ENCODE assay signal across 8 mouse cellular contexts in the genomic region with DNA sequence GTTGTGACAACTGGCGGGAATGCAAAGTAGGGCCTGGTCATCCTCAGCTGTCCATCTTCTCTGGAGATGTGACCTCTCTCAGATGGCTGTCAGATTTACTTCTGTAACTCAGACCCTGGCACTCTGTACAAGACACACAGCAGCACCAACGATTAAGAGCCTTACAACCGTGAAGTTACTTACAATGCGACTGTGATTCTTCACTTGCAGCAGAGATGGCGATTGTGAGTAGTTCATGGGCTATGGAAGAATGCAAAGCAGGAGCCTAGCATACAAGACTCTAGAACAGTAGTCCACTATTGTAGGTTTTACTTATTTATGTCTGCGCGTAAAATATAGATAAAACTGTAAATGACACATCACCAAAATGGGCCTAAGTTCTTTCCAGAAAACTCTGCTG. TPM values are rescaled to one million over a fixed set of nuclear protein-coding genes. Genes with fewer than 3 reads are reported as not detected.
A peak's percentile ranks its signal among the peaks of the same experiment; 100 is the strongest.
DNase-seq lines count a peak whose midpoint lies in the region; ATAC-seq and TF ChIP-seq lines count a peak whose summit lies in the region.

No protein-coding gene starts in this region.

- ATAC-seq in erythroblast, adult 5-6 weeks (replicated peaks; ENCODE audit: low FRiP score, poor library complexity, severe bottlenecking) = no peak
- ATAC-seq in neural tube, embryonic 11.5 days (ENCODE audit: insufficient read depth, low FRiP score, low TSS enrichment) = no peak
- no peak for ATAC-seq in liver, embryonic 11.5 days (replicated peaks; ENCODE audit: low FRiP score)
- ATAC-seq in stomach, postnatal 0 days (ENCODE audit: low FRiP score, low TSS enrichment) = peak; percentile 5

- H3K9me3 ChIP-seq in erythroblast, embryonic 14.5 days (ENCODE audit: control insufficient read depth, low read length) = 0 out of 2 replicates have a peak, but pooled peaks cover under 1% of the 10 kb centered on the region
- H3K9me3 ChIP-seq in neural tube, embryonic 11.5 days (ENCODE audit: control insufficient read depth, low read length) = no peaks in the 10 kb centered on the region
- no peaks in the 10 kb centered on the region for H3K9me3 ChIP-seq in liver, embryonic 11.5 days (ENCODE audit: control insufficient read depth, low read length)
- H3K9me3 ChIP-seq in stomach, postnatal 0 days (ENCODE audit: control insufficient read depth, low read length) = no peaks in the 10 kb centered on the region

- no peak for TF ChIP-seq EP300 in stomach, postnatal 0 days (optimal IDR thresholded peaks at IDR 0.05)

- no peak overlapping the region for H3K9ac ChIP-seq in neural tube, embryonic 11.5 days (ENCODE audit: low read length)
- peak overlapping the region; percentile 92; the same call in 1 of the 2 replicates for H3K9ac ChIP-seq in liver, embryonic 11.5 days (ENCODE audit: low read depth, low read length)
- peak overlapping the region; percentile 83 for H3K9ac ChIP-seq in stomach, postnatal 0 days (ENCODE audit: low read length)

- no peak overlapping the region for H3K27ac ChIP-seq in neural tube, embryonic 11.5 days (ENCODE audit: low read depth, low read length)
- no peak overlapping the region for H3K27ac ChIP-seq in liver, embryonic 11.5 days (ENCODE audit: low read depth, low read length)
- H3K27ac ChIP-seq in stomach, postnatal 0 days (replicated peaks) = peak overlapping the region; percentile 96; the same call in 1 of the 2 replicates

- TF ChIP-seq CTCF in stomach, postnatal 0 days (IDR thresholded peaks at IDR 0.05; ENCODE audit: low read depth) = no peak

- peaks cover 42% of the 10 kb centered on the region for H3K4me1 ChIP-seq in erythroblast, embryonic 14.5 days (ENCODE audit: control insufficient read depth)
- peaks cover 5% of the 10 kb centered on the region for H3K4me1 ChIP-seq in neural tube, embryonic 11.5 days (ENCODE audit: control insufficient read depth, insufficient read depth, low read length)
- peaks cover 30% of the 10 kb centered on the region for H3K4me1 ChIP-seq in liver, embryonic 11.5 days (replicated peaks; ENCODE audit: control insufficient read depth, insufficient read depth, low read length)
- 0 out of 2 replicates have a peak, but pooled peaks cover 2% of the 10 kb centered on the region for H3K4me1 ChIP-seq in stomach, postnatal 0 days (replicated peaks; ENCODE audit: control insufficient read depth, insufficient read depth)

- H3K4me2 ChIP-seq in neural tube, embryonic 11.5 days (ENCODE audit: low read depth) = peak overlapping the region; percentile 73
- H3K4me2 ChIP-seq in liver, embryonic 11.5 days = peak overlapping the region; percentile 77
- peak overlapping the region; percentile 62 for H3K4me2 ChIP-seq in stomach, postnatal 0 days (replicated peaks; ENCODE audit: low read depth)

- no peak for DNase-seq in neural tube, embryonic 11.5 days (ENCODE audit: low spot score)
- DNase-seq in neural tube, embryonic 10.5 days (ENCODE audit: extremely low spot score, low spot score) = no peak
- DNase-seq in liver, embryonic 11.5 days (ENCODE audit: low spot score) = no peak
- DNase-seq in stomach, postnatal 0 days (ENCODE audit: low spot score) = no peak
- no peak for DNase-seq in testis, postnatal 10 days (ENCODE audit: low spot score)
- DNase-seq in gastrocnemius, adult 8-10 months (ENCODE audit: low spot score in 2 of 2) = no peak

- H3K36me3 ChIP-seq in erythroblast, embryonic 14.5 days (ENCODE audit: control insufficient read depth) = peaks cover 23% of the 10 kb centered on the region
- H3K36me3 ChIP-seq in neural tube, embryonic 11.5 days (ENCODE audit: control insufficient read depth, insufficient read depth, low read length) = no peaks in the 10 kb centered on the region
- peaks cover 6% of the 10 kb centered on the region; the same call in 1 of the 2 replicates for H3K36me3 ChIP-seq in liver, embryonic 11.5 days (ENCODE audit: control insufficient read depth, insufficient read depth, low read length)
- no peaks in the 10 kb centered on the region; the same call in 1 of the 2 replicates for H3K36me3 ChIP-seq in stomach, postnatal 0 days (ENCODE audit: control insufficient read depth, insufficient read depth, low read length)

- H3K4me3 ChIP-seq in erythroblast, embryonic 14.5 days (replicated peaks) = peak overlapping the region; percentile 74
- H3K4me3 ChIP-seq in neural tube, embryonic 11.5 days (ENCODE audit: low read depth, low read length) = peak overlapping the region; percentile 90
- peak overlapping the region; percentile 93 for H3K4me3 ChIP-seq in liver, embryonic 11.5 days (ENCODE audit: low read depth, low read length)
- H3K4me3 ChIP-seq in stomach, postnatal 0 days (ENCODE audit: low read depth, low read length) = peak overlapping the region; percentile 60

- WGBS in neural tube, embryonic 11.5 days = 25% methylated on average over 7 of the region's 7 CpGs
- 24% methylated on average over 7 of the region's 7 CpGs for WGBS in liver, embryonic 11.5 days
- WGBS in stomach, postnatal 0 days = 20% methylated on average over 7 of the region's 7 CpGs

- H3K27me3 ChIP-seq in erythroblast, embryonic 14.5 days (ENCODE audit: control insufficient read depth) = peaks cover 26% of the 10 kb centered on the region
- no peaks in the 10 kb centered on the region for H3K27me3 ChIP-seq in neural tube, embryonic 11.5 days (ENCODE audit: control insufficient read depth, insufficient read depth, low read length)
- H3K27me3 ChIP-seq in liver, embryonic 11.5 days (replicated peaks; ENCODE audit: control insufficient read depth, insufficient read depth, low read length) = no peaks in the 10 kb centered on the region
- H3K27me3 ChIP-seq in stomach, postnatal 0 days (ENCODE audit: control insufficient read depth, insufficient read depth, low read length) = no peaks in the 10 kb centered on the region

RNA-seq across cellular contexts. Expression of a gene that starts 12.8 kb away (rescaled TPM):
- 1.1 and 2.3 TPM in 2 replicates for polyA plus RNA-seq in erythroblast, embryonic 14.5 days (2012)
- 119 and 130 TPM in 2 replicates for total RNA-seq in erythroblast, adult 5-6 weeks (2015; ENCODE audit: low replicate concordance)
- total RNA-seq in erythroblast, adult 5-6 weeks (2017; ENCODE audit: low replicate concordance) = 100 and 176 TPM in 2 replicates
- polyA plus RNA-seq in neural tube, embryonic 11.5 days (2014; fragmentation: Nextera tagmentation; extraction: Ambion mirVana) = 107 and 122 TPM in 2 replicates
- polyA plus RNA-seq in liver, embryonic 11.5 days (2014; fragmentation: Nextera tagmentation; extraction: Ambion mirVana) = 244 and 245 TPM in 2 replicates
- polyA plus RNA-seq in stomach, postnatal 0 days (2015; fragmentation: Nextera tagmentation; extraction: Ambion mirVana) = 334 and 340 TPM in 2 replicates
- total RNA-seq in gastrocnemius, adult 8-10 months (2022) = 10 to 100 TPM; 42.0 to 50.3 (median 45.8) TPM

RNA-seq across cellular contexts. Expression of a gene that starts 39.6 kb away (rescaled TPM):
- 0.02 and 0.10 TPM in 2 replicates for polyA plus RNA-seq in erythroblast, embryonic 14.5 days (2012)
- 25.9 and 33.4 TPM in 2 replicates for total RNA-seq in erythroblast, adult 5-6 weeks (2015; ENCODE audit: low replicate concordance)
- total RNA-seq in erythroblast, adult 5-6 weeks (2017; ENCODE audit: low replicate concordance) = 65.0 and 158 TPM in 2 replicates
- polyA plus RNA-seq in neural tube, embryonic 11.5 days (2014; fragmentation: Nextera tagmentation; extraction: Ambion mirVana) = 2.8 and 3.2 TPM in 2 replicates
- polyA plus RNA-seq in liver, embryonic 11.5 days (2014; fragmentation: Nextera tagmentation; extraction: Ambion mirVana) = 1.8 and 2.4 TPM in 2 replicates
- polyA plus RNA-seq in stomach, postnatal 0 days (2015; fragmentation: Nextera tagmentation; extraction: Ambion mirVana) = 6.1 and 9.3 TPM in 2 replicates
- 10 to 100 TPM; 40.9 to 48.0 (median 42.9) TPM for total RNA-seq in gastrocnemius, adult 8-10 months (2022)

Comparison
In these comparisons a context has a peak if more than half of its experiments do, and no peak if none do; other contexts are left out.
1. RNA of a gene that starts 12.8 kb away (polyA plus RNA-seq): 334 to 340 TPM in stomach, postnatal 0 days, 244 to 245 TPM in liver, embryonic 11.5 days and 107 to 122 TPM in neural tube, embryonic 11.5 days; 1.1 to 2.3 TPM in erythroblast, embryonic 14.5 days; every median in the first group is over 10 times any median in the second.
2. Peak in every context shown above with its lines, with median percentiles within 50 percentile points of each other: H3K4me3 ChIP-seq and H3K4me2 ChIP-seq.